Mouse (Mus musculus) G1E (cell line): ENCODE data around the gene Nr1h4.

Experiments used
- CTCF ChIP-seq: IDR thresholded peaks from 2 replicates; pipeline ENCODE4 v1.5.1; 2012; ENCODE audit warnings: low read depth, low read length, inconsistent platforms, mixed read lengths
- GATA1 ChIP-seq: IDR thresholded peaks from 2 replicates; pipeline ENCODE4 v1.6.1; 2012; ENCODE audit warnings: borderline replicate concordance, low read length, inconsistent platforms, mixed read lengths

DNA sequence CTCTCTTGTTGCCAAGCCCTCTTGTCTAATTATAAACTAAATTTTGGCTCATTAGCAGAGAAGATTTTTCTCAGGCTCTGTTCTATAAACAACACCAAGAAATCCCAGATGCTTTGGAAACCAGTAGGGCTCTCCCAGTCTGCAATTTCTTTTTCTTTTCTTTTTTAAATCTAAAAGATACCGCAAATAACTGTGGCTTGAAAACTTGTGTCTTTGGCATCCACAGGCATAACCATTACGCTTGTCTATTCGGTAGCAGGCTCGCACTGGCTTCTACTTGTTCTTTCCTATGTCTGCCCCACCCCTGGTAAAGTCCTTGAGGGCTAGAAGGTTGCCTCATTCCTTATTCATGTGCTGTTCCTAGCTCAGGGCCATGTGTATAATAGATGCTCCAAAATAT, 18.3 kb upstream of the Nr1h4 start:
- TF ChIP-seq GATA1, result no peak
- TF ChIP-seq CTCF, result no peak
